Mouse (Mus musculus): ENCODE measurements around the gene Kcnj8. TPM values are rescaled to one million over a fixed set of nuclear protein-coding genes. Genes with fewer than 3 reads are reported as not detected.

Gene Kcnj8
- polyA plus RNA-seq, 1 experiment from 2014 or later: 6.6 TPM

DNA sequence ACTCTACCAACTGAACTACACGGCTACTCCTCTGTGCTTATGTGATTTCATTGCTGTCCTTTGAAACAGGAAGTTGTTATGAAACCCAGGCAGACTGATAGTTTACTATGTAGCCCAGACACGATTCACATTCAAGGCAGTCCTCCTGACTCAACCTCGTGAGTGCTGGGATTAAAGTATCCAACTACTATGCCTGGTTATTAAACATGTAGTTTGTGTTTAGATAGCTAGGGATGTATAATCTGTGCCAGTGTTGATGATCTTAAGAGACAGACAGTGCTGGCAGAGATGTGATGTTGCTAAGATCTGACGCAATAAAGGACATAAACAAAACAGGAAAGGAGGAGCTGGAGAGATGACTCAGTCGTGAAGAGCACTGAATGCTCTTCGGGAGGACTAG, 1.5 kb upstream of the Kcnj8 start:
- no peak overlapping the region for H3K27ac ChIP-seq (ENCODE audit: low read depth, low read length)
- no peaks in the 10 kb centered on the region for H3K9me3 ChIP-seq (ENCODE audit: control insufficient read depth, low read length)
- ATAC-seq (ENCODE audit: low FRiP score) (no peak), DNase-seq (ENCODE audit: low spot score, missing footprints) (no peak)
- H3K9ac ChIP-seq (ENCODE audit: low read length): no peak overlapping the region
- H3K27me3 ChIP-seq (ENCODE audit: control insufficient read depth, insufficient read depth, low read length): peaks cover 35% of the 10 kb centered on the region
- no peaks in the 10 kb centered on the region for H3K36me3 ChIP-seq (ENCODE audit: control insufficient read depth, insufficient read depth, low read length)
- 71% methylated on average over 6 of the region's 6 CpGs for WGBS
- no peak overlapping the region for H3K4me3 ChIP-seq (ENCODE audit: low read depth, low read length)
- no peaks in the 10 kb centered on the region for H3K4me1 ChIP-seq (ENCODE audit: control insufficient read depth, insufficient read depth, low read length)
- no peak overlapping the region for H3K4me2 ChIP-seq

DNA sequence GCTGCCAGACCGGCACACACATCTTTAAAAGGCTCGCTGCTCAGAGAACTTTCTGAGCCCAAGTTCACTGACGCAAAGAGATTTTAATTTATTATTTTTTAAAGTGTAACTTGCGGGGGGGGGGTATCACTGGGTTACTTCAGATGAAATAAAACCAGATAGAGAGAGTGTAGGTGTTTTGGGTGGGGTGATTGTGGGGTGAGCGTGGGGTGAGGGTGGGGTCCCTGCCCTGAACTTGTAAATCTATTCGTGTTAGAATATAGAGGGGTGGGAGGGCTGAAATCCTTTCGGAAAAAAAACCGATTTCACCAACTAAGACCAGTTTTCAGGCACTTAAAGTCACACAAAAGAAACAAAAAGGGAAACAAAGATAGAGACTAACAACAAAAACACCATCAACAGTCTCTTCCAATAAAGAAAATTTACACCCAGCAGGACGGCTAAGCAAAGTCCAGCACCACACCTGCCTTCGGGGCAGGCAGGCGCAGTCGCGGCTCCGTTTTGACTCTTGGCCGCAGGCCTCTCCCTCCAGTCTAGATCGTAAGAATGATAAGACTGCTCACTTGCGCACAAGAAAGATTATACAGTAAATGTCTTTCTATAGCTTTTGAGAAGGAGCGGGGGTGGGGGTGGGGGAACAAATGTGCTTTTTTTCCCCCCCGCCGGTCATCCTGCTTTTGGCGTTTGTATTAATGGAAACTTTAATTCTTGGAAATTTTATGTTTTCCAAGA, 381 bp upstream of the Kcnj8 start:
- Histone ChIP-seq H3K27me3 (ENCODE audit: control insufficient read depth, insufficient read depth, low read length) (peaks cover 35% of the 10 kb centered on the region), H3K4me1 (ENCODE audit: control insufficient read depth, insufficient read depth, low read length) (no peaks in the 10 kb centered on the region), H3K9ac (ENCODE audit: low read length) (peak overlapping the region; percentile 35; the same call in 1 of the 2 replicates), H3K4me2 (peak overlapping the region; percentile 70), H3K9me3 (ENCODE audit: control insufficient read depth, low read length) (no peaks in the 10 kb centered on the region), H3K4me3 (ENCODE audit: low read depth, low read length) (peak overlapping the region; percentile 39), H3K27ac (ENCODE audit: low read depth, low read length) (no peak overlapping the region), H3K36me3 (ENCODE audit: control insufficient read depth, insufficient read depth, low read length) (no peaks in the 10 kb centered on the region)
- 3% methylated on average over 21 of the region's 21 CpGs for WGBS
- DNase-seq (ENCODE audit: low spot score, missing footprints): peak; percentile 93
- ATAC-seq (ENCODE audit: low FRiP score): peak; percentile 62

DNA sequence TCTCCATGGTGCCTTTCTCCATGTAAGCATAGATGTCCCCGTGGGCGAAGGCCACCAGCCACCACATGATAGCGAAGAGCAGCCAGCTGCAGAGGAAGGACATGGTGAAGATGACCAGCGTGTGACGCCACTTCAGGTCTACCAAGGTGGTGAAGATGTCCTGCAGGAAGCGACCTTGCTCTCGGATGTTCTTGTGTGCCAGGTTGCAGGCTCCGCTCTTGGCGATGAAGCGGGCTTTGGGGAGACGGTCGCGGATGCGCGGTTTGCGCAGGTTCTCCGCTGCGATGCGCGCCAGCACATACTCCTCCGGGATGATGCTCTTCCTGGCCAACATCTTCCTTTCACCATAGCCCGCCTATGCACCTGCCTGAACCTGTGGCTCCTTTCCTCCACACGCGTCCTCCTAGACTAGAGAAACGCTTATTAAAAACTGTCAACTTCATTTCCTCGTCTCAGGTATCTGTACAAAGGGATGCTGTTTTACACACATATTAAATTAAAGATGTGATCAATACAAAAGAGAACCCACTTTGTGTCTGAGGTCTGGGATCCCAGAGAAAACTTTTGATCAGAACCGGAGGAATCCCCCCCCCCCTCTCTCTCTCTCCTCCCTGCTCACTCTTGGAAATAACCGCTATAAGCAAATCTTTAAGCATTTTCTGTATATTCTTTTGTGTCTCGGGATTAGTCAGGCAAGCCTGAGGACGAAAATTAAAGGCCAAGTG, 1.2 kb downstream of the Kcnj8 start:
- Histone ChIP-seq H3K27ac (ENCODE audit: low read depth, low read length) (no peak overlapping the region), H3K9ac (ENCODE audit: low read length) (no peak overlapping the region), H3K4me2 (peak overlapping the region; percentile 21), H3K36me3 (ENCODE audit: control insufficient read depth, insufficient read depth, low read length) (no peaks in the 10 kb centered on the region), H3K9me3 (ENCODE audit: control insufficient read depth, low read length) (no peaks in the 10 kb centered on the region), H3K4me3 (ENCODE audit: low read depth, low read length) (no peak overlapping the region), H3K27me3 (ENCODE audit: control insufficient read depth, insufficient read depth, low read length) (peaks cover 35% of the 10 kb centered on the region), H3K4me1 (ENCODE audit: control insufficient read depth, insufficient read depth, low read length) (no peaks in the 10 kb centered on the region)
- DNase-seq (ENCODE audit: low spot score, missing footprints) (peak; percentile 94), ATAC-seq (ENCODE audit: low FRiP score) (no peak)
- 7% methylated on average over 30 of the region's 30 CpGs for WGBS

DNA sequence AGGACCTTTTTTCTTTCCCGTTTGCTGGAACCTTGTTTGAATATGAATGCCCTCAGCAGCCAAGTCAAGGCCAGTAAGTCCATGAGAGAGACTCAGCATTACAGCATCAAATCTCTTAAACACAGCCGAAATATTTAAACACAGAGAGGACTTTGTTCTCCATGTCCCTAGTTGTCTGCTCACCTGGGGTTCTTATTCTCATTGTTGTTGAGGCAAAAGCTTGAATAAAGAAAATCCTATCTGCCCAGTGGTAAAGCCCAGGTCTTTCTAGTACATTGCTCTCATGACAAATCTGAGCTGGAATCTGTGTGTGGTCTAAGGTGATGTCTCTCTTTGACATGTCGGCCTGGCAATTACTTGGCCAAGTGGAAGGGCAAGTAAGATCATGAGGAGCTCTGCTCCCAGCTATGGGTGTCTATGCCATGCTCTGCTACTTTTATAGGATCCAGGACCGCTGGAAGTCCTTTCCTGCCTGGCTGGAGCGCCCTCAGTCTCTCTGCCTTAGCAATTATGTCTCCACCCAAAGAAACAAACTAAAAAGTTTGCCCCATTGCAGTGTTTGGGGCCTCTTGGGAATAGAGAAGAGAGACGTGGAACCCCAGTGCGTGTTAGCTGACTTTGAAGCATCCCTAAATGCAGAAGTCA, 2.6 kb downstream of the Kcnj8 start:
- peak; percentile 88 for DNase-seq (ENCODE audit: low spot score, missing footprints)

DNA sequence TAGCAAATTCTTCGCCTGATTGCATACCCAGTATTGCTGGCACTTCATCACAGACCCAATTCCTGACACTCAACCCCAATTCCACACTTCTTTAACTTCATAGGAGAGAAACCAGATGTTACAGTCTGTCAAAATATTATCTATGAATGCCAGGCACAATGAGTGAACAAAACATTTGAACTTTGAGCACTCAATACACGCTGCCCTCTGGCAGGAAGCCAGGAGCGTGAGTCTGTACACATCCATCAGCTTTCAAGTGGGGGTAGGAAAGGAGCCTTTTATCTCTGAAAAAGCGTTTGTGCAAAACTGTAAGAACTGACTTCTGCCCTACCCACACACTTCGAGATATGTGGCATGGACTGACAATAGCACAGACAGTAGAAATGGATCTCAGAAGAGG, 4.0 kb downstream of the Kcnj8 start:
- DNase-seq (ENCODE audit: low spot score, missing footprints) (no peak), ATAC-seq (ENCODE audit: low FRiP score) (no peak)
- no peak overlapping the region for H3K9ac ChIP-seq (ENCODE audit: low read length)

More for the DNA sequence above, 2.6 kb downstream of the Kcnj8 start:
- Histone ChIP-seq H3K27me3 (ENCODE audit: control insufficient read depth, insufficient read depth, low read length) (peaks cover 34% of the 10 kb centered on the region), H3K9me3 (ENCODE audit: control insufficient read depth, low read length) (no peaks in the 10 kb centered on the region), H3K27ac (ENCODE audit: low read depth, low read length) (no peak overlapping the region), H3K4me1 (ENCODE audit: control insufficient read depth, insufficient read depth, low read length) (no peaks in the 10 kb centered on the region), H3K9ac (ENCODE audit: low read length) (no peak overlapping the region), H3K36me3 (ENCODE audit: control insufficient read depth, insufficient read depth, low read length) (no peaks in the 10 kb centered on the region), H3K4me3 (ENCODE audit: low read depth, low read length) (no peak overlapping the region), H3K4me2 (no peak overlapping the region)
- no peak for ATAC-seq (ENCODE audit: low FRiP score)
- WGBS: 35% methylated on average over 7 of the region's 7 CpGs

DNA sequence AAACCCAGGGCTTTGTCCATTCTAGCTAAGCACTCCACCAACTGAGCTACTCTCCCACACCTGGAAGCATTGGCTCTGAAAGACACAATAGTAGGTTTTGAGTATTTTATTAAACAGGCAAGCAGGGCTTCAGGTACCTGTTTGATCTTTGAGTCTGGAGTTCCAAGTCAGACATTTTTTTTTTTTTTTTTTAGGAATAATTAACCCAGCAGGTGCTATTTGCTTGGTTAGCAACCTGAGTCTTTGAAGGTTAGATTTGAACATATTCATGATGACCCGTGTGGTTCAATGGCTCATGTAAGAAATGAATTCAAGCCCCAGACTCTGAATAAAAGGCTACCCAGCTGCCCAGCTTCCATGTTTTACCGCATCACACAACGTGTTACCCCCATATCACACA, 6.7 kb downstream of the Kcnj8 start:
- ATAC-seq (ENCODE audit: low FRiP score): no peak
- no peak for DNase-seq (ENCODE audit: low spot score, missing footprints)

More for the DNA sequence above, 4.0 kb downstream of the Kcnj8 start:
- Histone ChIP-seq H3K4me3 (ENCODE audit: low read depth, low read length) (no peak overlapping the region), H3K4me1 (ENCODE audit: control insufficient read depth, insufficient read depth, low read length) (no peaks in the 10 kb centered on the region), H3K27ac (ENCODE audit: low read depth, low read length) (no peak overlapping the region), H3K36me3 (ENCODE audit: control insufficient read depth, insufficient read depth, low read length) (no peaks in the 10 kb centered on the region), H3K9me3 (ENCODE audit: control insufficient read depth, low read length) (no peaks in the 10 kb centered on the region), H3K27me3 (ENCODE audit: control insufficient read depth, insufficient read depth, low read length) (peaks cover 28% of the 10 kb centered on the region), H3K4me2 (no peak overlapping the region)
- 78% methylated on average over 5 of the region's 5 CpGs for whole genome bisulfite sequencing

DNA sequence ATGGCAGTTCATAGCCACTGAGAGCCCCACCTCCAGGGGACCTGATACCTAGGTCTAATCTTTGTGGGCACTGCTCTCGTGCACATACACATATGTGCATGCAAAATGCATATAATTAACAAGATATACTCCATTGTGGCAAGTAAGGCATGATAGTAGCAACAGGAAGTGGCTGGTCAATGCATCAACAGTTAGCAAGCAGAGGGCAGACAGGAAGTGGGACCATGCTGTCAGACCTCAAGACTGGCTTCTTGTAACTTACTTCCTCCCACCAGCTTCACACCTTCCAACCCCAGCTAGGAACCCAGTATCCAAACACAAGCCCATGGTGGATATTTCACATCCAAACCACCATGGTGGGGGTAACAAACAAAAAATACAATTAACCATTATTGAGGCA, 10.3 kb downstream of the Kcnj8 start:
- H3K9ac ChIP-seq (ENCODE audit: low read length): no peak overlapping the region

More for the DNA sequence above, 6.7 kb downstream of the Kcnj8 start:
- no peaks in the 10 kb centered on the region for H3K36me3 ChIP-seq (ENCODE audit: control insufficient read depth, insufficient read depth, low read length)
- no peaks in the 10 kb centered on the region for H3K9me3 ChIP-seq (ENCODE audit: control insufficient read depth, low read length)
- no peak overlapping the region for H3K9ac ChIP-seq (ENCODE audit: low read length)
- 95% methylated on average over 3 of the region's 3 CpGs for WGBS
- no peak overlapping the region for H3K27ac ChIP-seq (ENCODE audit: low read depth, low read length)
- H3K4me3 ChIP-seq (ENCODE audit: low read depth, low read length): no peak overlapping the region
- H3K4me1 ChIP-seq (ENCODE audit: control insufficient read depth, insufficient read depth, low read length): no peaks in the 10 kb centered on the region
- H3K27me3 ChIP-seq (ENCODE audit: control insufficient read depth, insufficient read depth, low read length): peaks cover 13% of the 10 kb centered on the region
- H3K4me2 ChIP-seq: no peak overlapping the region

DNA sequence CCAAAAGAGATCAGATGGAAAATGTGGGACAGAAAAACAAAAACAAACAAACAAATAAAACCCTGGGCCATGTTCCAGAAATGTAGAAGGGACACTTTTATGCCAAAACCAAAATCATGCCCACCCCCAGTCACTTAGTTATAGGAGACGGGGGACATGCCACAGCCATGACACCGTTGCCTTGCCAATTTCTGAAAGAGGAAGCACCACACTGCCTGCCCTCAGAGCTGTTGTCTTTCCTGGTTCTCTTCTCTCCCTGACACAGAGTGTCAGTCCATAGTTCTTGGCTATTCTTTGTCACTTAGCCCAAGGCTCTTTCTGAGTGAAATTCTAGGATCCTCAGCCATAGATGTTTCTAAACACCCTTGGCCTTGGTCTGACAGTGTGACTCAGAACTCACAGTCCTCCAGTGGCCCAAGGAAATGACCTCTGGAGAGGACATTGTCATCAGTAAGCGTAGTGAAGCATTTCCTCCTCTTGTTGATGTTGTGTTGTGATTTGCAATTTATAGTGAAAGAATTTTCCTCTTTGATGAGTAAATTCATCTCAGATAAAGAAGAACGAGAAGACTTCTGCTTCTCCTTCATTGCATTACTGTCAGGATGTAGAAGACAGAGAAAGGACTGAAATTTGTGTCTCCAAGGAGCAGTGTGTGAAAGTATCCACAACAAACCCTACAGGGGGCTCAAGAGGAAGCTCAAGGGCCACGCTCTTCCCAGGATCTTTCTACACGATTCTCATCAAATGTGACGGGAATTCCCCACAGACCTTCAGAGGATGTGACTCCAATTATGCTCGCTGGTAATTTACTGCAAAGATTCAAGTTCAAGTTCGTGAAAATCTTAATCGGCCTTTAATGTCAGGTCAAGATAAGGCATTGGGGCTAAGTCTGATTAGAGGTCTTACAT, 12.4 kb downstream of the Kcnj8 start:
- Histone ChIP-seq H3K27me3 (ENCODE audit: control insufficient read depth, insufficient read depth, low read length) (no peaks in the 10 kb centered on the region), H3K9ac (ENCODE audit: low read length) (no peak overlapping the region), H3K4me2 (no peak overlapping the region), H3K4me1 (ENCODE audit: control insufficient read depth, insufficient read depth, low read length) (no peaks in the 10 kb centered on the region), H3K27ac (ENCODE audit: low read depth, low read length) (no peak overlapping the region), H3K36me3 (ENCODE audit: control insufficient read depth, insufficient read depth, low read length) (no peaks in the 10 kb centered on the region), H3K9me3 (ENCODE audit: control insufficient read depth, low read length) (no peaks in the 10 kb centered on the region), H3K4me3 (ENCODE audit: low read depth, low read length) (no peak overlapping the region)
- ATAC-seq (ENCODE audit: low FRiP score) (no peak), DNase-seq (ENCODE audit: low spot score, missing footprints) (no peak)
- 84% methylated on average over 10 of the region's 10 CpGs for WGBS

More for the DNA sequence above, 10.3 kb downstream of the Kcnj8 start:
- Histone ChIP-seq H3K9me3 (ENCODE audit: control insufficient read depth, low read length) (no peaks in the 10 kb centered on the region), H3K4me2 (no peak overlapping the region), H3K4me1 (ENCODE audit: control insufficient read depth, insufficient read depth, low read length) (no peaks in the 10 kb centered on the region), H3K4me3 (ENCODE audit: low read depth, low read length) (no peak overlapping the region), H3K27ac (ENCODE audit: low read depth, low read length) (no peak overlapping the region), H3K27me3 (ENCODE audit: control insufficient read depth, insufficient read depth, low read length) (no peaks in the 10 kb centered on the region), H3K36me3 (ENCODE audit: control insufficient read depth, insufficient read depth, low read length) (no peaks in the 10 kb centered on the region)
- DNase-seq (ENCODE audit: low spot score, missing footprints): no peak
- WGBS: 74% methylated on average over 1 of the region's 1 CpGs
- no peak for ATAC-seq (ENCODE audit: low FRiP score)

All from midbrain, embryonic 11.5 days (tissue).